Mouse (Mus musculus) adrenal gland, postnatal 36 days (tissue): ENCODE results near the gene Ephb4. TPM values are rescaled to one million over a fixed set of nuclear protein-coding genes. Genes with fewer than 3 reads are reported as not detected.

Source experiments
- DNase-seq, 2 experiments: peaks; one replicate each; pipeline ENCODE4 v3.0.0; 2021; ENCODE audit warnings: mixed read lengths in 1 of 2
- total RNA-seq, 2 experiments: library from RNA; stranded (reverse); gene quantifications; 2 replicates each; pipeline ENCODE4 v1.2.3; 2021

Gene Ephb4
- total RNA-seq, 2 experiments from 2014 or later, result 59.4 to 60.6 TPM

GRCm38 (mm10) chr5:137334317-137334716, 15.6 kb upstream of the Ephb4 start:
- no peak for DNase-seq

DNA sequence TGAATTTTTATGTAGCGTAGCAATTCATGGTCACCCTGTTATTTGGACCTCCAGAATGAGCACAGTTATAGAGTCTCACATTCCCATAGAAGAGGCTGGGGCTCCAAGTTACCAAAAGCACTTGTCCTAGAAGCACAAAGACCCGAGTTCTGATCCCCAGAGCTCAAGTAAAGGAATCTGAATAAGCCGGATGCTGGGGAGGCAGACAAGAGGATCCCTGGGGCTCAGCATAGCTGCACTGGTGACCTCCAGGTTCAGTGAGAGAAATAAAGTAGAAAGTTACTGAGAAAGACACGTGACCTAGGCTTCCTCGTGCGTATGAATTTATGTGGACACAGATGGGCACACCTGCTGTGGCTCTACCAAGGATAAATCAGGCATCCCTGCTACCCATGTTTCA, 14.8 kb upstream of the Ephb4 start:
- no peak for DNase-seq

DNA sequence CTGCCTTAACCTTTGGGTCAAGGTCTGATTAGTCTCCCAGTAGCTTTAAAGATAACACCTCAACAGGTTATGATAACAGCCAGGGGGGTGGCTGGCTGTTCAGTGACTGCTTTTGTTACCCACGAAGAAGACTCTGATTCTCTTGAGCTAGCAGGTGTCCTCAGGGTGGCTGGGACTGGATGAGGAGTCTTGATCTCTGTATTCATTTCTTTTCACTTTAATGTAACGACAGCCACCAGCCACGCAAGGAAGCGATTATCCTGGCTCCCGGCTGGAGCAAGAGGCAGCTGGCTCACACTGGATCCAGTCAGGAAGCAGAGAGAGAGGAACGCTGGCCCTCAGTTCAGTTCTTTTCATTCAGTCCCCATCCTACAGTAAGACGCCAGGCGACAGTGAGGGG, 12.7 kb upstream of the Ephb4 start:
- DNase-seq, result no peak

GRCm38 (mm10) chr5:137338256-137338655, 11.7 kb upstream of the Ephb4 start:
- peak; percentile 95 to 96 for DNase-seq

DNA sequence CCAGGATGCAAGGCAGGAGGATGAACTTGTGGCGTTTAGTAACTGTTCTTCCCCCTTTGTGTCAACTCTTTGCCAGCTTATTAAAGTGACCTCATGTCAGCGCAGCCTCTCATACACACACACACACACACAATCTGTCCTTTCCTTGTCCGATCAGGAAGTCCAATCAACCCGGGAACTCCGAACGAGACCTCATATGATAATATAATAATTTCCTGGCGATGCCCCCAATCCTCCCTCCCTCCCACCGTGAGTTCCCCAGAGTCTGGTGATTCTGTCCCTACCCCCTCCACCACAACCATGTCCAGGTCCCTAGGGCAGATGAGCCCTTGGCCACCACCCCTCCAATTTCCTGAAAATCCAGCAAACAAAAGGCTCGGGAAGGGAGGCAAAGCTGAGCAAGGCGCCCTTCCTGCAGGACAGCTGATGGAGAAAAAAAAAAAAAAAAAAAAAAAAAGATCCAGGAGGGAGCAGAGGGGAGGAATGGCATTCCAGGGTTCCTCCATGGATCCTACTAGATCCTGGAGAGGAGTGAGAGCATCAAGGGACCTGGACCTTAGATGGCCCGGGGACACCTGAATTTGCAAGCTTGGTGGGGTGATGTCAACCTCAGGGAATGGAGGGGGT, 11.1 kb upstream of the Ephb4 start:
- peak; percentile 44 to 62 for DNase-seq

DNA sequence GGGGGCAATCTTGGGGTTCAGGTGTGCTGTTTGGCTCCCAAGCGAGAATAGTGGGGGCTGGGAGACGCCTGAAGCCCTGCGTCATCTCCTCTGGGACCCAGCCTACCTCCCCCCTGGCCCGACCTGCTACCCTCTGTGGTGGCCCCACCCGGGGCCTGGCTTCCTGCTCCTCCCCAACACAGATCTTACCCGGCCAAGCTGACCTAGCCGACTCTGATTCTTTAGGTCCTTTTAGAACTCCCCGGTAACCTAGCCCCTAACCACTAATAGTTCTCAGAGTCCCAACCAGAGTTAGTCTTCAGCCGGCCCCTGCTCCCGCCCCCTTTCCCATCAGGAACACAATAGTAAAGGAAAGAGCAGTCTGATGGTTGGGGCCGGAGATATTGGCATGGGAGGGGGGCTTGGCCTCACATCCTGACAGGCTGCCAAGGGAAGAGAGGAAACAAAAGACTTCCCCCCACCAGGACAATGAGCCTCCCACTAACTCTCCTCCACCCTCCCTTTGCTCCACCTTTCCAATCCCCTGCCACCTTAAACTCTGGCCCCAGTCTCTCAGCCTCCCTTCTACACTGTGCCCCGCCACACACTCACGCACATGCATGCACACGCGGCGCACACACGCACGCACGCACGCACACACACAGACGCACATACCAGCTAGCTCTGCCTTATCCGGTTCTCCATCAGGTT, 10.5 kb upstream of the Ephb4 start:
- peak; percentile 42 to 67 for DNase-seq

- no peak for DNase-seq
Measured at GRCm38 (mm10) chr5:137340222-137340621, 9.7 kb upstream of the Ephb4 start.

DNA sequence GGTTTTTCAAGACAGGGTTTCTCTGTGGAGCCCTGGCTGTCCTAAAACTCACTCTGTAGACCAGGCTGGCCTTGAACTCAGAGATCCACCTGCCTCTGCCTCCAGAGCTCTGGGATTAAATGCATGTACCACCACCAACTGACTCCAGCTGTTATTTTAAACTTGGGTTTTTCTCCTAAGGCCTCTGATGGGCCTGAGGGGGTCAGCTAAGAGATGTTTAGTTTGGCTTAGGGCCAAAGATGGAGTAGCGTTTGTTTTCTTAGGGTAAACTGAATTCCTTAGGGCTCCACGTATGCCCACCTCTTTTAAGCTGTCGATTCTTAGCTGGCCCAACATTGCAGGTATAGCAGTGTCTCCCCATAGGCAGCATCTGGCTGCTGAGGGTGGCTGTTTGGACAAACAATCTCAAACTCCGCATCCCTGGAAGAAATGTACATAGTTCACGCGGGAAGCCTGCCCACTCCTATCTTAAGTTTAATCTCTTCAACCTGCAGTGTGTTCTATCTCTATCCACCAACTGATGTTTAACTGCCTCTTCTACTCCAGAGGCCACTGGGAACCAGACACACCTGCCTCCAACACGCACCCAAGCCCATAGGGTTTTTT, 7.4 kb upstream of the Ephb4 start:
- no peak for DNase-seq

DNA sequence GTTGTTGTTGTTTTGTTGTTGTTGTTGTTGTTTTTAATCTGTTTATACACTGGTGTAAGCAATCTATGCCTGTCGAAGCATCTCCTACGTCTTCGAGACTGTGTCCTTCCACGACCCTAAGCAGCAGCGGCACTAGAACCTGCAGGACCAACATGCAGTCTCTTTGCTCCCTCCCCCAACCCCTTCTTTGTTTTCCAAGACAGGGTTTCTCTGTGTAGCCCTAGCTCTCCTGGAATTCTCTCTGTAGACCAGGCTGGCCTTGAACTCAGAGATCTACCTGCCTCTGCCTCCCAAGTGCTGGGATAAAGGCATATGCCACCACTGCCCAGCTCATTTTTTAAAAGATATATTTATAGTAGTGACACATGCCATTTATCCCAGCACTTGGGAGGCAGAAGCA, 6.5 kb upstream of the Ephb4 start:
- no peak for DNase-seq

DNA sequence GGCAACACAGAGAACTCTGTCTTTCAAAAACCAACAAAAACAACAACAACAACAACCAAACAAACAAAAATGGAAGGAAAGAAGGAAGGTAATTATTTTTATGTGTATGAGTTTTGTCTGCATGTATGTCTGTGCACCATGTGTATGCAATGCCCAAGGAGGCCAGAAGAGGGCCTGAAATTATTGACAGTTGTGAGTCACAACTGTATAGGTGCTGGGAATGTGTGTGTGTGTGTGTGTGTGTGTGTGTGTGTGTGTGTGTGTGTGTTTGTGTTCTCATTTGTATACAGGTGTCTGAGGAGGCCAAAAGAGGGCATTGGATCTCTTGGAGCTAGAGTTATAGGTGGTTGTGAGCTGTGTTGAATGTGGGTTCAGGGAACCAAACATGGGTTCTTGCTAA, 6.0 kb upstream of the Ephb4 start:
- no peak for DNase-seq

DNA sequence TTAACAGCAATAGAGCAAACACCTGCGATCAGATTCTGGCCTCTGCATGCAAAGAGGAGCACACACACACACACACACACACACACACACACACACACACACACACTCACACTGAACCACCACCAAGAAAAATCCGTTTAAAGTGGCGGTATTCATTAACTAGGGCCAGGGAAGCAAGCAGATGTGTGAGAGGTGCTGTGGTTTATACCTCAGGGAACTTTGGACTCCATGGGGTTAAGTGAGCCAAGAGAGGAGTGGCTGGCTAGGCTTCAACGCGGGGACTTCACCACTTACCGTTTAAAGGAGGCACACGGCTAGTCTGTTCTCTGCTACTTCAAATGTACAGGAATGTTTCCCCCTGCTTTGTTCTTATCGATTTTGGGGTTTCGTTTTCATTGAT, 4.1 kb upstream of the Ephb4 start:
- DNase-seq, result no peak

- no peak for DNase-seq
Measured at GRCm38 (mm10) chr5:137346388-137346787, 3.5 kb upstream of the Ephb4 start.

DNA sequence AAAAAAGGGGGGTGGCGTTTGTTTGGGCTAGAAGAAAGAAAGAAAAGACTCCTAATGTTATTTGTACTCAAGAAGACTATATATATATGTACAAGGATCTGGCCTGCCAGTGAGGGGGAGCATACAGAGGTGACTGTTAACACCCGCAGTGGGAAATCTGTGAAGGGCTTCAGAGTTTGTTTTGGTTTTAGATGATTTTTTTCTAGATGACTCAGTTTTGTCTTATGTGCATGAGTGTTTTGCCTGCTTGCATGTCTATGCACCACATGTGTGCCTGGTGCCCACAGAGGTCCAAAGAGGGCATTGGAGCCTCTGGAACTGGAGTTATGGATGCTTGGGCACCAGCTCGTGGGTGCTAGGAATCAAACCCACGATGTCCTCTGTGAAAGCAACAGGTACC, 2.9 kb upstream of the Ephb4 start:
- no peak for DNase-seq

- DNase-seq, result peak; percentile 30 to 41
Measured at GRCm38 (mm10) chr5:137347856-137348255, 2.1 kb upstream of the Ephb4 start.

- peak; percentile 80 to 89 for DNase-seq
Measured at GRCm38 (mm10) chr5:137348482-137349383, 1.2 kb upstream of the Ephb4 start.

GRCm38 (mm10) chr5:137350205-137351057, 522 bp downstream of the Ephb4 start:
- no peak for DNase-seq

- no peak for DNase-seq
Measured at GRCm38 (mm10) chr5:137351058-137351380, 1.1 kb downstream of the Ephb4 start.

DNA sequence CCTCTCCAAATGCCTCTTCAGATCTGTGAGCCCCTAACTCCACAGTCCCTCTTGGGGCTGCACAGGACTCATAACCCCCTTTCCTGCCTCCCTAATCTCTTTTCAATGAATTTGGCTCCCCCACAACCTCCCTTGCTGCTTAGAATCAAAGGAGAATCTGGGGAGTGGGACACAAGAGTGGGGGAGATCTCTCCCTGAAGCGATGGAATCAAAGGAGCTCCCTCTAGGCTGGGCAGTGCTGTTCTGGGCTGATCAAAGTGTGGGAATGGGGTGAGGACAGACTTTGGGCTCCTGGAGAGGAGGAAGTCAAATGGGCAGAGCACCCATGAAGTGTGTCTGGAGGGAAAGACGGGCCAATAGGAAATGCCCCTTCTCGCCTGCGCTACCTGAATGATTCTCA, 1.5 kb downstream of the Ephb4 start:
- no peak for DNase-seq

- peak; percentile 22 to 53 for DNase-seq
Measured at GRCm38 (mm10) chr5:137352011-137352975, 2.4 kb downstream of the Ephb4 start.

- no peak for DNase-seq
Measured at GRCm38 (mm10) chr5:137354091-137354490, 4.2 kb downstream of the Ephb4 start.

GRCm38 (mm10) chr5:137358382-137358781, 8.5 kb downstream of the Ephb4 start:
- DNase-seq, result no peak
